Mouse (Mus musculus) layer of hippocampus, adult 18-20 months (tissue): Measurements from ENCODE around the gene Gna12. TPM values are rescaled to one million over a fixed set of nuclear protein-coding genes. Genes with fewer than 3 reads are reported as not detected.

ENCODE experiments used
- DNase-seq, 2 experiments: peaks; one replicate each; pipeline ENCODE4 v3.0.0; 2022; ENCODE audit warnings: low spot score in 2 of 2
- long read RNA-seq: library from polyadenylated mRNA; stranded (forward); transcript quantifications from one replicate; pipeline ENCODE4 v2.0.0, GENCODE M21; 2021
- total RNA-seq, 2 experiments: library from RNA; stranded (reverse); gene quantifications; 2 replicates each; pipeline ENCODE4 v1.2.3; 2021

Gene Gna12
- total RNA-seq = 10 to 100 TPM; 86.2 to 95.6 TPM
- long read RNA-seq, transcript Gna12-201 (4 exons, 3,416 nt) = major isoform, 233 of 268 reads
- long read RNA-seq, partial matches to known transcripts = 7 of 268 reads
- long read RNA-seq, other reads (novel, unspliced or antisense) = 28 of 268 reads

DNA sequence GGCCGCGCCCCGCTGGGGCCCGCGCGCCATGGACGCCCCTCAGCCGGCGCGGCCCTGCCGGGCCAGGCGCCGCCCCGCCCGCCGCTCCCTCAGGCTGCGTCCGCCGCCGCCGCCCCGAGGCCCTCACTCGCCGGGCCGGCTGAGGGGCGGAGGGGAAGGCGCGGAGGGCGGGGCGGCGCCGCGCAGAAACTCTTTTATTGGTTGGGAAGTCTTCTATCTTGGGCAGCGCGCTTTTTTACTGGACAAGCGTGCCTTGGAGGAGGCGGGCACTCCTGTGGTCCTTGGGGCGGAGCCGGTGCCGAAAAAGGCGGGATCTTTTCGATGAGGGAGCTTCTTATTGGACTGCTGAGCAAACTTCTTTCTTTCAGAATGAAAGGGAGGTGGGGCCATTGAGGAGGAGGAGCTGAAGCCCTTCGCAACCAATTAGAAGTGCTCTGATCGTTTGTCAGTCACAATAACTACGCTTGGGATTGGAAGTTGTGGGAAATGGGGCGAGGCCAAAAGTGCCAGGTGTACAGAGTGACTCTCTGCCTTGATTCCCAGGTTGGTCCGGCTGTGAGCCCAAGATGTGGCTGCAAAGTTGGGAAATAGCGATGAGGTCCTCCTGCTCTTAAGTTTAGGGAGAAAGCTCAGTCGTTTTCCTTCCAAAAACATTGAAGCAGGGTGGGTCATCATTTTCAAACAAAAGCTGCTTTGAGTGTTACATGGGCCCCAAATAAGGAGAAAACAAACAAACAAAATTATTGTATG is at the start of gene Gna12:
Gene Gna12, minus strand, starts transcription at position 118 of the 750 bp plus-strand sequence.
- peak; percentile 98 for DNase-seq

DNA sequence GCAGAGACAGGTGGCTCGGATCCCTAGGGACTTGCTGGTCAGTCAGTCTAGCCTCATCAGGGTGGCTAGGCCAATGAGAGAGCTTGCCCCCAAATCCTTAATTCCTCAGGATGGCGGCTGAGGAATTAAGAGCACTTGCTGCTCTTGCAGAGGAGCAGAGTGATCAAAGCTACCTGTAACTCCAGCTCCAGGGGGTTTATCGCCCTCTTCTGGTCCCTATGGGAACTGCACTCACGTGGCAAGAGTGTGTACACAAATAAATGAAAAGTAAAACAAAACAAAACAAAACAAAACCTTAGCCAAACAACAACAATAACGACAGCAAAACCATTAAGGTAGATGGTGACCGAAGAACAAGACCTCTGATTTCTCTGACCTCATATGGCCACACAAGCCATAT is 48.4 kb upstream of the Gna12 start:
- DNase-seq = no peak

DNA sequence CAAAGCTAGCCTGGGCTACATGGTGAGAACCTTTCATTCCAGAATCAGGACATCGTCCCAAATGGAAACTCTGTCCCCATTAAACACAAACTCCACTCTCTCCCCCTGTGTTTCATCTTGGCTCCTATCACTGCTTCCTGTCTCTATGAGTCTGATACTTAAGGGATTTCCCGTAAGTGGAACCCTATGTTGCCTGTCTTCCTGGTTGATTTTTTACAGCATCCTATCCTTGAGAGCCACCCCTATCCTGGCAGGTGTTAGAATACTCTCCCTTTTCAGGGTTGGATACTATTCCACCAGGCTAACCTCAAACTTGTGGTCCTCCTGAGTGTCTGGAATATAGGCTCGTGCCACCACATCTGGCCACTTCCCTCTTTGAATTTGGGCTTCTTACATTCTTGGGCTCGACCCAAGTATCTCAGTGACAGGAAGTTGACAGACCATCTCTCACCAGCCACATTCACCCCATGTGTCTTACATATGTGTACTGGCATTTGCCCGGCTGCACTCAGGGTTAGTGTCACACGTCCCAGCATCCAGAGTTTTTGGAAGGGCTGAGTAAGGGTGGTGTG is 43.6 kb upstream of the Gna12 start:
- DNase-seq = no peak

DNA sequence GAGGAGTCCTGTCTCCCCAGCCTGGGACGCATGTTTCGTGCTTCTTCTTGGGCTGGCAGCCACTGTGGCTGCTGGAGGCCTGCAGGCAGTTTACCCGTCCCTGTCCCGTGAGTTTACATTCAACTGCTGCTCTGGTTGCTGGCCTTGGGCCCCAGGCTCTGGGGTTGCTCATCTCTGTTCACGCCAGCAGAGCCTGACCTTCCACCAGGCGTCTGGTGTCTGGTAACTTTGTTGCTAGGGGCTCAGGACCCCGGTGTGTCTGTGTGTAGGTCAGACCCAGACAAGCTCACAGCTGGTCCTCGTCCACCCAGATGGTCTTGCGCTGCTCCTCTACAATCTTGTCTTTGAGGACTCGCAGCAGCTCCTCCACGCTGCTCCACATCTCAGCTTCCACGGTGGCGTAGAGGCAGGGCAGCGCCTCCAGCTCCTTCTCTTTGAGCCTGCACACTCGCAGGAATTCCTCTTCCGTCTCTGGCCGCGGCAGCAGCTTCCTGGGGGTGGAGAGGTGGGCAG is 42.9 kb upstream of the Gna12 start:
- DNase-seq = no peak

DNA sequence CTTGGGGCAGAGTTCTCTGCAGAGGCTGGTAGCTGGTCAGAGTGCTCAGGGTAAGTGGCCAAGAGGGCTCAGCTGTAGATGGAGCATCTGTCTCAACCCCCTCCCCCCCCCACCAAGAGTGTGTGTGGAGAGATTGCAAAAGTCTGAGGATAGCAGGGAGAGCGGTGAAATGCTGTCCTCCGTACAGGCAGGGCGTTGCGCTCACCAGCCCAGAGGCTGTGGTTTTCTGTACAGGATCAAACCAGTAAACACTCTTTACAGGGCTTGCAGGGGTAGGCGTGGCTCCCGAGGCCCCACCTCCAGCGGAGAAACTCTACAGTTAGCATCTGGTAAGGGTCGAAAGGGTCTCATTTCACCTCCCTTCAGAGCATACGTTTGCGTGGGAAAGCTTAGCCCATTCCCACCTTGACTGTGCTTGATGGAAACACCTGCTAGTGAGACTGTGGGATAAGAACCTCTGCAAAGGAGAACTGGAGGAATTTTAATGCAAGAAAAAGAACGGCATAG is 42.4 kb upstream of the Gna12 start:
- no peak for DNase-seq

DNA sequence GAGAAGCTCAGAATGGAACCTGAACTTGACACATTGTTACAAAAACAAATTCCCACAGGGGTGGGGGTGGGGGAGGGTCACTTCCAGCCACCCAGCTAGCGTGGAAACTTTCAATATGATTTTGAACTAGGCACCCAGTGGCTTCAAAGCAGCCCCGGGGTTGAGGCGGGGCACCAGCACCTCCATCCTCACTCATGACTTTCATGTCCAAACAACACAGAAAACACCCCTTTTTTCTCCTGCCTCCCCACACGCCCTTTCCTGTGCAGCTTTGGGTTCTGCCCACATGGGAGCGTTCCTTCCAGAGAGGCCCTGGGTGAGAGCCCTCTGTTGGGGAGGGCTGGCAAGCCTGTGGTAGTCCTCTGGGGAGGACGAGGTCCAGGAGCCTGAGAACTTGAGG is 41.0 kb upstream of the Gna12 start:
- no peak for DNase-seq

DNA sequence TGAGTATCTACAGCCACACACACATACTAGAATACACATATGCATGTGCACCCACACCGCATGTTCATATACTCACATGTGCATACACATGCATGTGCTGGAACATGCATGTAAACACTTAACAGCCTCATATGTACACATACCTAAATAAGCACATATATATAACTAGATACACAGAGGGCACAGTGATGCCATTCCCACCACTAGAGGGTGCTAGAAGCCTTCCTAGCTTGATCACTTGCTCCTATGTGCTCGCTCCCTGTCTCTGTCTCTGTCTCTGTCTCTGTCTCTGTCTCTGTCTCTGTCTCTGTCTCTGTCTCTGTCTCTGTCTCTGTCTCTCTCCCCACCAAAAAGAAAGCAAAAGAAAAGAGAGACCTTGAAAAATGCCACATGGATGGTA is 38.8 kb upstream of the Gna12 start:
- peak in 1 of 2 experiments; percentile 82 for DNase-seq

DNA sequence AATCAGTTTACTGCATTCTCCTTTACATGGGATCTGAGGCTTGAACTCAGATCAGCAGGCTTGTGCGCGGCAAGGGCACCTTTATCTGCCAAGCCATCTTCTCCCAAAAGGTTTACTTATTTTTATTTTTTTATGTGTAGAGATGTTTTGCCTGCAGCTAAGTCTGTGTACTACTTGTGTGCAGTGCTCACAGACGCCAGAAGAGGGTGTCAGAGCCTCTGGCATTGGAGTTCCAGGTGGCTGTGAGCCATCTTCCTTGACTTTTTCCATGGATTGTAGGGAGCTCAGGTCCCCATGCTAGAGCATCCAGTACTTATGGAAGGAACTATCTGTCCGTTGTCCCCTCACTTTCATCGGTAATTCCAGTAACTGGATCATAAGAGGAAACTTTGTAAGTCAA is 29.5 kb upstream of the Gna12 start:
- DNase-seq = no peak

DNA sequence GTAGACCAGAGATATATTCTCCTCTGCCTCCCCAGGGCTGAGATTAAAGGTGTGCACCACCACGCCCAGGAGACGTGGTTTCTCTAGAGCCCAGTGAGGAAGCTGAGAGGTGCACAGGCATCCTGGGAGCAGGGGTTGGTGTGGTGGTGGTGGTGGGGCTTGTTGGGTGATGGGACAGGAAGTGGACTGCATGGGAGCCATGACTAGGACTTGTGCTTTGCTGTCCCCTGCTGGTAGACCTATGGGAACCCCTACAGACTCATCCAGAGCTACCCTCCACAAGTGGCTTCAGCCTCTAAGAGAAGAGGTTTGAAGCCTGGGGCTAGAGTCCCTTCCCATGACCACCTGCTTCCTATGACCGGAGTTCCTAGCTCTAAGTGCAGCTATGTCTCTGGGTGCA is 28.1 kb upstream of the Gna12 start:
- DNase-seq = no peak

DNA sequence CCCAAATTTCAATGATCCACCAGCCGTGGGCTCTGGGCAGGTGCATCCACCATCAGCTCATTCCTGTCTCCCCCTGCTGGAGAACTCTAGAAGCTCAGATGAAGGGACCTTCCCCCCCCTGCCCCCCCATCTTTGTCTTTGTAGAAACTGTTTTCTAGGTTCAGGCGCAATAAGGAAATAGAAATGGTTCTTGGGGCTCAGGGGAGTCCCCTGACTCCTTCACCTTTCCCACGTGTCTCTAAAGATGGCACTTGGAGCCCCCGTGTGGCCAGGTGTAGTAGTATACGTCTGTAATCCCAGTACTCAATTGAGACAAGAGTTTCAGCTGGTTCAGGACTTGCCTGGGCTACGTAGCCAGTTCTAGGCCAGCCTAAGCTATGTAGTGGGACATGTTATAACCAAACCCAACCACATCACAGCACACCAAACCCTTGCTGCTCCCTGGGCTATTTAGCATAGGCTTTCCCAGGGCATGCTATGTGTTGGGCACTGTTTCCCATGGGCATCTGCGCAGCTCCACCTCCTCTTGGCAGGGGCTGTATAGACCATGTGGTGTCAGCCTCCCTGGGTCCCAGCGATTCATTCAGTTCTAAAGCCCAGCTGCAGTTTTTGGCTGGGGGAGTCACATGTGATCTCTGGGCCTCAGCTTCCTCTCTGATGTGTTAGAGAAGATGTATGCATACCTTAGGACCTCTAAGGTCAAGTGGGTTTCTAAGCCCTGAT is 27.4 kb upstream of the Gna12 start:
- DNase-seq = peak in 1 of 2 experiments; percentile 18

DNA sequence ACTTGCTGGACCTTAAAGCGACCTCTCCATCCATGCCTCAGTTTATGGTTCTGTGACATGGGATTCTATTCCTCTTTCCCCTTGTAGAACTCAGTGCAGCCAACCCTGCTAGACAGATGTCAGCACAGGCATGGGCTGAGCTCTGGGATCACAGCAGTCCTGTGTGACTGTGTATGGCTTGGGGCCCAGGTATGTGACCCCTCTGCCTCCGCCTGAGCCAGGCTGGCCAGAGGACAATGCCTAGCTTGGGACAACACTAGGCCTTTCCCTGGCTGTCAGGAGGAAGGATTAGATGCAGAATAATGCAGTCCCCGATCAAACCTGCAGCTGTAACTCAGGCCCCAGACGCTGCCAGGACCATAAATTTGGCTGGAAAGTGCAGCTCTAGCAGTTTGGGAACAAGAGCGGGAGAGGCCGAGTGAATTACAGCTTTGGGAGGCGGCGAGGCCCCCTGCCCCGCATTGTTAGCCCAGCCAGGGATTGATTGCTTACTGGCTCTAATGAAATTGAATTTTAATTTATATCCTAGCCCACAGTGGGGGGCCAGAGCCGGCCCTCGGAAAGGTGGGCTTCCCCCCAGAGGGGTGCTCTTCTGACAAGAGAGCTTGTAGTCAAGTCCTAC is 25.8 kb upstream of the Gna12 start:
- DNase-seq = no peak

DNA sequence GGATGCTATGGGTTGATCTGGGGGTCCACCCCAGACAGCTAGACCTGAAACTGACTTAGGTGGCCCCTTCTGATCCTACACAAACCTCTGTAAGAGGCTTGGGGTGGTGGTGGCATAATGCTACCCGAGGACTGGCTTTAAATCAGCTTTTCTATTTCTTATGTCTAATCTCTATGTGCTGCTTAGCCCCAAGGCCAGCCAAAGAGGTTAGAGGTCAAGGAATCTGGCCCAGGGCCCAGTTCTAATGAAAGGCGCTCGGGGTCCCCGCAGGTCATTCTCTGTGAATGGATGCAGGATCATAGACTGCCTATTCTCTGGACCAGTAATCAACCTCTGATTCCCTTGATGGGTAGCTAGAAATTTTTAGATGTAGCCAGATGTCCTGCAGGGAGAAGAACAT is 24.5 kb upstream of the Gna12 start:
- DNase-seq = no peak

DNA sequence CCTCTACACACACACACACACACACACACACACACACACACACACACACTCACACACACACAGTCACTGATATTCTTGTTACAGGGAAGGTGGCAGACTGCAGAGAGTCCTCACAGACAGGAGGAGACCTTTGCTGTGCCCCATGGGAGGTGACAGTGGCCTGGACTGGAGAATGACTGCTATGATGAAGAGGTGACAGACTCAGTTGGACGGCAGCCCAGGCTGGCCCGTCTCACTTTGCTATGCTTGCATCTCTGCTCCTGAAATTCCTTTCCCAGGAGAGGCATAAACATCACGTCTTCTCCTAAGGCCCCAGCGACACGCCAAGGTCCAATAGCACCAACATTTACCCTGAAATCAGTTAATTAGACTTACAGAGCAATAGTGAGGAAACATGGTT is 23.5 kb upstream of the Gna12 start:
- no peak for DNase-seq

DNA sequence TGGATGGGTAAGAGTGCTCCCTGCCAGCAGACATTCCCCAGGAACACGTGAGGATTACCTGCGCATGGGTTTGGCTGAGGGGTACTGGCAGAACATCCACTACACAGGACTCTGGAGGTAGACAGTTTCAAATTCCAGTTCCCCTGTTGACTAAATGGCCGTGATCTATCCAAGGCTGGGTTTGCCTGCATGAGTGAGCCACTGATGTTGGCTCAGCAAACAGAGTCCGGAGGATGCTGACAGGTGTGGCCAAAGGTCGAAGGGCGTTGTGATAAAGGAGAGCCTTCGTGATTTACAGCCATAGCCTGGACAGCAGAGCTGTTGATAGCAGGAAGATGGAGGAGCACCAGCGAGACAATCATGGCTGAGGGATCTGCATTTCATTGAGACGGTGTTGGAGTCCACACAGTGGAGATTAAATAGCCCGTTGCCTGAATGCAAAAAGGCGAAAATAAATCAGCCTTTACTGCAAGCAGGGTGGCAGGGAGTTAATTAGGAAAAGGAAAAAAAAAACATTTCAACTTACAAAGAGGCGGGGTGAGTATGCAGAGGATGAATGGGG is 22.3 kb upstream of the Gna12 start:
- no peak for DNase-seq

DNA sequence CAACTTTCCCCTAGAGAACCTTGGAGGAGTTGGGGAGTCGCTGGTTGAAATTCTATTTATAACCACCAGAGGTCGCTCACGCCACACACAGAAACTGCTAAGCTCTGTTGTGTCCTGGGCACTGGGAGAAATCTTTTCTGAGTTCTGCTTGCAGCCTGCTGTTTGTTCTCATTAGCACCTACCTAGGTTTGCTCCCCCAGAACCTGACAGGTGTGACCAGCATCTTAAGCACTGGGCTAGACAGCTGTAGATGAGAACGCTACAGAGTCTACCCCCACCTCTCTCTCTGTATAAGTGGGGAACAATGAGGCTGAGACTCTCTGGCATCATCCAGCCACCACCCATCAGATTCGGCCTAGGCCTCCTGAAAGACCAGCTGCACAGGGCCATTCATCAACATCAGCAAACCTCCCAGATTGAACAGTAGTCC is 17.1 kb upstream of the Gna12 start:
- DNase-seq = peak in 1 of 2 experiments; percentile 67

DNA sequence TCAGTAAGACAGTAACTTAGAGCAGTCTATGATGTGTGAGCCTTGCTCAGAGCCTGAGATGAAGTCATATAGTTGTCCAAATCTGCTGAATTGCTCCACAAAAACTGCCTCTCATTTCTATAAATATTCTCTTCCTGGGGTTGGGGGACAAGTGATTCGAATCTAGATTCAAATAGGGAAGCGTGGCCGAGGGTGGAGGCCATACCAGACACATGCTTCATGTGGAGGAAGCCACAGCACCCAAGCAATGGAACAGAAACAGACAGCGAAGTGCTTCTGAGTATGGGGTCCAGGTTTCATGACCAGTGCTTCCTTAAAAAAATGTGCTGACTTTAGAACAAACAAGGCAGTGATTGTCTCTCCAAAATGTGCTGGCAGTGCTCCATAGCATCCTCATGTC is 11.7 kb upstream of the Gna12 start:
- no peak for DNase-seq

DNA sequence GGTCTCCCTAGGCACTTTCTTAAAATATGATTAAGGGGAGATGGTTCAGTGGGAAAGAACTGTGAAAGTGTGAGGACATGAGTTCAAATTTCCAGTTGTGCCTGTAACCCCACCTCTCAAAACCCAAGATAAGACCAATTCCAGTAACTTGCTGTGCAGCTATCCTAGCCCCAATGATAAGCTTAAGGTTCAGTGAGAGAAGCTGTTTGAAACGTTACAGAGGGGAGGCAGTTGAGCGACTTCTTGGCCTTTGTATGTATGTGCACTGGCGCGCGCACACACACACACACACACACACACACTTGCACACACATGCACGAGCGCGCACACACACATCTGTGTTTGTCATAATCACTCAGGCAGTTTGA is 817 bp upstream of the Gna12 start:
- no peak for DNase-seq

DNA sequence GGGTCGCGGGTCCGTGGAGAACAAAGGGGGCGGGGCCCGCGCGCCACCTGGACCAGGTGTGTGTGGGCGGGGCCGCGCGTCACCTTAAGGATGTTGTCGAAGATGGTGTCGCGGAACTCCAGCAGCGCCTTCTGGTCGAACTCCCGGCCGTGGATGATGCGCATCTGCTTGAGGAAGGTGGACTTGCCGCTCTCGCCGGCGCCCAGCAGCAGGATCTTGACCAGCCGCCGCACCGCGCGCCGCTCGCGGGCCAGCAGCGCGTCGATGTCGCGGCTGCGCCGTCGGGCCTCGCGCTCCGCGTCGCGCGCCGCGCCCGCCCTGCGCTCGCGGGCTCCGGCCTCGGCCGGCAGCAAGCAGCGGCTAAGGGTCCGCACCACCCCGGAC is 328 bp downstream of the Gna12 start:
- no peak for DNase-seq

DNA sequence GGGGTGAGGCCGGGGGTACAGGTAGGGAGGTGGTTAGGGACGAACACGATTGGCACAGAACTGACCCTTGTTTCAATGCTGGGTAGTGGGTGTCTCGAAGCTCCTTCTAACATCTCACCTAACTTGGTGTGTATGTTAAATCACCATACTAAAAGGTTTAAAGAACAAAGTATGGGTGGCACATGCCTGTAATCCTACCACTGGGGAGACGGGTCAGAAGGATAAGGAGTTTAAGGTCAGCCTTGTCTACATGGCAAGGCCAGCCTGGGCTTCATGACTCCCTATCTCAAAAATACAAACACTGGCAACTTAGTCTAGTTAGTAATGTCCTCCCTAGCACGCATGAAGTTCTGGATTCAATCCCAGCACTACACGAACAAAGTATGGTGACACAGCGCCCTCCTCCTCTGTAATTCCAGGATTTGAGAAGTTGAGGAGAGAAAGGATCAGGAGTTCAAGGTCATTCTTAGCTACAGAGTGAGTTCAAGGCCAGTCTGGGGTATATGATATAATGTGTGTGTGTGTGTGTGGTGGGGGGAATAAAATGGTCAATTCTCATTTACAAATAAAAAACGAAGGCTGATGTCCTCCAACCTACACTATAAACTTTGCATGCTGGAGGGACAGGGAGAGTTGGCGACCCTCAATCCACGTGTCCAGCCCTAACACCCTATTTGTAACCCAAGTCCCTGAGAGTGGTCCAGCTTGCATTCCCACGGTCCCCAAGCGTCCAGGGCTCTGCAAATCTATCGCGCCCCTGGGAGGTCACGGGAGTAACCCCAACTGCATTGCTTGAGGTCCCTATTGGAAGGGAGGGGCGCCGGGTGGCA is 935 bp downstream of the Gna12 start:
- peak in 1 of 2 experiments; percentile 40 for DNase-seq

DNA sequence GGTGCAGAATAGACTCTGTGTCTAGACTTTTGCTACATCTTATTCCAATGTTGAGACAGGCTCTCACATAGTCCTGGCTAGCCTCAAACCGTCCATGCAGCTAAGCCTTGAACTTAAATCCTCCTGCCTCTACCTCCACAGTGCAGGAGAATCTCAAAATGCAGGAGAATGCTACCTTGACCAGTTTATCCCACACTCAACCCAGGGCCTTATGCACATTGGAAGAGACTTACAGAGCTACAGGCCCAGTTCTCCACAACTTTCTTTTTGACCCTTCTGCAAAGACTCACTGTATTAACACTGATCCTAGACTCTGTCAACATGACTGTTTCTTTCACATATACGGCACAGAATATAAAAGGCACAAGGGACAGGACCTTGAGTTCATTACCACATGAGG is 1.9 kb downstream of the Gna12 start:
- peak in 1 of 2 experiments; percentile 29 for DNase-seq
